Mouse (Mus musculus) embryonic fibroblast, embryonic 13.5 days (primary cell): ENCODE data around the gene C2cd3.

ENCODE experiments used
- CTCF ChIP-seq: IDR thresholded peaks from 2 replicates; pipeline ENCODE4 v1.5.1; 2011; ENCODE audit warnings: mild to moderate bottlenecking, control low read depth, low read length, moderate library complexity, borderline replicate concordance; ENCODE audit not compliant: insufficient read depth
- POLR2A ChIP-seq: IDR thresholded peaks from 2 replicates; pipeline ENCODE4 v1.6.1; 2011; ENCODE audit warnings: low read depth, mild to moderate bottlenecking, control low read depth, low read length, moderate library complexity

DNA sequence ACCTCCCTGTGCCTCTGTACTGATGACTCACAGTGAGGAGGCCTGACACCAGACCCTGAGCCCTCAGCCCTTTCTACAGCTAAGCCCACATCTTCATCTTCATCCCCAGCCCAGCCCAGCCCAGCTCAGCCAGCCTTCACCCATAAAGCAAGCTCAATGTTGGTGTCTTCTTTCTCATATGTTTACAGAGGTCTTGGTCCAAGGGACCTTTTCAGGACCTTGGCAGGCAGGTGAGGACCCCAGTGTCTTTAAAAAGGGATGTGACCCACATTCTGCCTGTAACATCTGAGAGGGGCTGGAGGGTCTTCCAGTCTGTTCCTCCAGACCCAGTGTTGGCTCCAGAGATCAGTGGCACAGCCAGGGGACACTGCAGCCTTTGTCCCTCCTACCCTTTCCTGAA is 127.4 kb downstream of the C2cd3 start:
- TF ChIP-seq CTCF (no peak), POLR2A (no peak)
